Mouse (Mus musculus): ENCODE data around the gene Myadm. TPM values are rescaled to one million over a fixed set of nuclear protein-coding genes. Genes with fewer than 3 reads are reported as not detected.
A peak's percentile ranks its signal among the peaks of the same experiment; 100 is the strongest.
"Not testable (repeated sequence)": the region's sequence is repeated elsewhere in the genome, so short reads cannot be mapped to it uniquely, and the experiment has no call there.

Myadm gene
- polyA plus RNA-seq, 1 experiment from 2014 or later = 127 TPM

GRCm38 (mm10) chr7:3276781-3277180 is 12.1 kb upstream of the Myadm start:
- H3K27ac ChIP-seq; DNase-seq (ENCODE audit: low spot score); H3K36me3 ChIP-seq; H3K4me3 ChIP-seq; H3K9me3 ChIP-seq; H3K27me3 ChIP-seq (ENCODE audit: insufficient read depth, poor library complexity, severe bottlenecking): not testable (repeated sequence)
- peaks cover 16% of the 10 kb centered on the region for H3K4me1 ChIP-seq
- 64% methylated on average over 4 of the region's 4 CpGs for WGBS

- 66% methylated on average over 5 of the region's 5 CpGs for WGBS
- peak overlapping the region; percentile 56; the same call in 1 of the 2 replicates for H3K27ac ChIP-seq
Observed at GRCm38 (mm10) chr7:3280080-3280653, 8.7 kb upstream of the Myadm start.

GRCm38 (mm10) chr7:3280654-3281153 is 8.2 kb upstream of the Myadm start:
- no peak for DNase-seq (ENCODE audit: low spot score)
- 23% methylated on average over 8 of the region's 8 CpGs for WGBS
- H3K27ac ChIP-seq = peak overlapping the region; percentile 56; the same call in 1 of the 2 replicates
- H3K36me3 ChIP-seq = no peaks in the 10 kb centered on the region
- H3K9me3 ChIP-seq = no peaks in the 10 kb centered on the region
- no peak overlapping the region for H3K4me3 ChIP-seq
- H3K27me3 ChIP-seq (ENCODE audit: insufficient read depth, poor library complexity, severe bottlenecking) = no peaks in the 10 kb centered on the region
- peaks cover 16% of the 10 kb centered on the region for H3K4me1 ChIP-seq

More at GRCm38 (mm10) chr7:3280080-3280653, 8.7 kb upstream of the Myadm start:
- peaks cover 16% of the 10 kb centered on the region for H3K4me1 ChIP-seq
- no peak for DNase-seq (ENCODE audit: low spot score)
- H3K36me3 ChIP-seq = no peaks in the 10 kb centered on the region
- H3K4me3 ChIP-seq = no peak overlapping the region
- H3K27me3 ChIP-seq (ENCODE audit: insufficient read depth, poor library complexity, severe bottlenecking) = no peaks in the 10 kb centered on the region
- no peaks in the 10 kb centered on the region for H3K9me3 ChIP-seq

- H3K4me1 ChIP-seq = peaks cover 16% of the 10 kb centered on the region
- H3K27me3 ChIP-seq (ENCODE audit: insufficient read depth, poor library complexity, severe bottlenecking) = no peaks in the 10 kb centered on the region
- no peak overlapping the region for H3K4me3 ChIP-seq
- H3K9me3 ChIP-seq = no peaks in the 10 kb centered on the region
- H3K36me3 ChIP-seq = no peaks in the 10 kb centered on the region
- no peak for DNase-seq (ENCODE audit: low spot score)
- WGBS = 79% methylated on average over 6 of the region's 6 CpGs
- H3K27ac ChIP-seq = no peak overlapping the region
Observed at GRCm38 (mm10) chr7:3281741-3282140, 7.1 kb upstream of the Myadm start.

GRCm38 (mm10) chr7:3283081-3283875 is 5.6 kb upstream of the Myadm start:
- Histone ChIP-seq H3K36me3 (no peaks in the 10 kb centered on the region), H3K27me3 (ENCODE audit: insufficient read depth, poor library complexity, severe bottlenecking) (no peaks in the 10 kb centered on the region), H3K4me3 (no peak overlapping the region), H3K27ac (no peak overlapping the region), H3K4me1 (peaks cover 12% of the 10 kb centered on the region), H3K9me3 (no peaks in the 10 kb centered on the region)
- DNase-seq (ENCODE audit: low spot score) = no peak
- 82% methylated on average over 11 of the region's 11 CpGs for WGBS

- Histone ChIP-seq H3K36me3 (no peaks in the 10 kb centered on the region), H3K27ac (no peak overlapping the region), H3K4me3 (no peak overlapping the region), H3K27me3 (ENCODE audit: insufficient read depth, poor library complexity, severe bottlenecking) (no peaks in the 10 kb centered on the region), H3K4me1 (peaks cover 12% of the 10 kb centered on the region), H3K9me3 (no peaks in the 10 kb centered on the region)
- DNase-seq (ENCODE audit: low spot score) = no peak
- WGBS = 81% methylated on average over 10 of the region's 10 CpGs
Observed at GRCm38 (mm10) chr7:3284604-3285003, 4.3 kb upstream of the Myadm start.

GRCm38 (mm10) chr7:3286036-3286435 is 2.8 kb upstream of the Myadm start:
- Histone ChIP-seq H3K36me3 (no peaks in the 10 kb centered on the region), H3K27me3 (ENCODE audit: insufficient read depth, poor library complexity, severe bottlenecking) (no peaks in the 10 kb centered on the region), H3K4me1 (peaks cover 7% of the 10 kb centered on the region), H3K27ac (no peak overlapping the region), H3K9me3 (no peaks in the 10 kb centered on the region; the same call in 1 of the 2 replicates), H3K4me3 (no peak overlapping the region)
- no peak for DNase-seq (ENCODE audit: low spot score)
- 88% methylated on average over 5 of the region's 5 CpGs for WGBS

GRCm38 (mm10) chr7:3287186-3287585 is 1.7 kb upstream of the Myadm start:
- H3K4me1 ChIP-seq = peaks cover 14% of the 10 kb centered on the region
- no peaks in the 10 kb centered on the region for H3K27me3 ChIP-seq (ENCODE audit: insufficient read depth, poor library complexity, severe bottlenecking)
- no peak for DNase-seq (ENCODE audit: low spot score)
- no peak overlapping the region for H3K4me3 ChIP-seq
- WGBS = 78% methylated on average over 7 of the region's 7 CpGs
- H3K36me3 ChIP-seq = no peaks in the 10 kb centered on the region
- no peaks in the 10 kb centered on the region; the same call in 1 of the 2 replicates for H3K9me3 ChIP-seq
- H3K27ac ChIP-seq = no peak overlapping the region

GRCm38 (mm10) chr7:3290257-3291033 is 1.6 kb downstream of the Myadm start:
- peaks cover 17% of the 10 kb centered on the region for H3K36me3 ChIP-seq
- under 1% methylated on average over 18 of the region's 18 CpGs for WGBS
- H3K9me3 ChIP-seq = no peaks in the 10 kb centered on the region; the same call in 1 of the 2 replicates
- peak overlapping the region; percentile 68 for H3K4me3 ChIP-seq
- DNase-seq (ENCODE audit: low spot score) = peak; percentile 99
- no peaks in the 10 kb centered on the region for H3K27me3 ChIP-seq (ENCODE audit: insufficient read depth, poor library complexity, severe bottlenecking)
- peak overlapping the region; percentile 93 for H3K27ac ChIP-seq
- H3K4me1 ChIP-seq = peaks cover 31% of the 10 kb centered on the region

GRCm38 (mm10) chr7:3291197-3291596 is 2.3 kb downstream of the Myadm start:
- peak overlapping the region; percentile 68 for H3K4me3 ChIP-seq

GRCm38 (mm10) chr7:3291764-3292163 is 2.9 kb downstream of the Myadm start:
- WGBS = 51% methylated on average over 3 of the region's 3 CpGs
- H3K36me3 ChIP-seq = peaks cover 30% of the 10 kb centered on the region
- peak overlapping the region; percentile 93 for H3K27ac ChIP-seq
- no peaks in the 10 kb centered on the region; the same call in 1 of the 2 replicates for H3K9me3 ChIP-seq
- DNase-seq (ENCODE audit: low spot score) = no peak
- H3K27me3 ChIP-seq (ENCODE audit: insufficient read depth, poor library complexity, severe bottlenecking) = no peaks in the 10 kb centered on the region
- H3K4me1 ChIP-seq = peaks cover 34% of the 10 kb centered on the region
- H3K4me3 ChIP-seq = peak overlapping the region; percentile 68

More at GRCm38 (mm10) chr7:3291197-3291596, 2.3 kb downstream of the Myadm start:
- Histone ChIP-seq H3K27me3 (ENCODE audit: insufficient read depth, poor library complexity, severe bottlenecking) (no peaks in the 10 kb centered on the region), H3K9me3 (no peaks in the 10 kb centered on the region; the same call in 1 of the 2 replicates), H3K27ac (peak overlapping the region; percentile 93), H3K4me1 (peaks cover 32% of the 10 kb centered on the region), H3K36me3 (peaks cover 24% of the 10 kb centered on the region)
- peak; percentile 86 for DNase-seq (ENCODE audit: low spot score)
- 12% methylated on average over 6 of the region's 6 CpGs for WGBS

GRCm38 (mm10) chr7:3292271-3292670 is 3.4 kb downstream of the Myadm start:
- H3K27me3 ChIP-seq (ENCODE audit: insufficient read depth, poor library complexity, severe bottlenecking); H3K9me3 ChIP-seq; DNase-seq (ENCODE audit: low spot score): not testable (repeated sequence)
- peak overlapping the region; percentile 93 for H3K27ac ChIP-seq
- H3K4me3 ChIP-seq = peak overlapping the region; percentile 68
- peaks cover 39% of the 10 kb centered on the region for H3K4me1 ChIP-seq
- H3K36me3 ChIP-seq = peaks cover 35% of the 10 kb centered on the region
- 64% methylated on average over 12 of the region's 12 CpGs for WGBS

All from heart, embryonic 10.5 days (tissue).